Mouse (Mus musculus): ENCODE data around the gene Hlcs. TPM values are rescaled to one million over a fixed set of nuclear protein-coding genes. Genes with fewer than 3 reads are reported as not detected.

The Hlcs gene
- polyA plus RNA-seq, 1 experiment from 2014 or later, result 7.0 TPM

DNA sequence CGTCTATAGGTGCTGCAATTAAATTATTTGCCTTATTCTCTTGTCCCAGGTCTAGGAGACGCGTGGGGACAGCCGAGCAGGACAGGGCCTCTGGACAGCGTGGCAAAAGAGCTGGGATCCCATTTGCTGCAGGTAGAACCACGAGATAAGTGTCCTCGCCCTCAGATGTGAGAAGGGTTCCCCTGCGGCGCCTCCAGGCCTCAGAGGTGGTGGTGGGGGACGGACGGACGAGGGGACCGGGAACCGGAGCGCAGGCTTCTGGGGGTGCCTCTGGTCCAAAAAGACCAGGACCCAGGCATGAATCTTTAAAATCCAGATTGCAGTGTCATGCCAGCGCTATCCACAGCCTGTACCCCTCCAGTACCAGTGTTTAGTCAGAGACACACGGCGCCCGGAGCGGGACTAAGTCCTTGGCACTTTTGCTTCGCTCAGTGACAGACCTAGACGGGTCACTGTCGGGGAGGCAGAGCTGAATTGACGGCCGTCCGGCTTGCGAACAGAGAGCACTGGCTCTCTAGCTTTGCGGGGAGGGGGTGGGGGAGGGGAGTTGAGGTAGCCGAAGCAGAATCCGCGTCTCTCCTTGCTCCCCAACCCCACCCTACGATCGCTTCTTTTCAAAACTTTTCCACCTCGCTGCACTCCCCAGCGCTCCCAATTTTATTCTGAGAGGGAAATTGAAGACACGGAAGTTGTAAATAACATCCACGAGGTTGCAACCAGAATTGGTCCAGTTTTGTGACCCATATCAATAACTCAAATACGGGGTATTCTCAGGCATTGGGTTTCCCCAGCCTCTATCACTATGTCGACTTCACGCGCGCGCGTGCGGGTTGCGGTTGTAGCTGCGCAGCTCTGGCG, 218.9 kb downstream of the Hlcs start:
- Histone ChIP-seq H3K9me3 (ENCODE audit: control insufficient read depth, low read length) (no peaks in the 10 kb centered on the region), H3K36me3 (ENCODE audit: control insufficient read depth, insufficient read depth, low read length) (no peaks in the 10 kb centered on the region), H3K4me3 (ENCODE audit: low read depth, low read length) (no peak overlapping the region), H3K27me3 (ENCODE audit: control insufficient read depth, insufficient read depth, low read length) (peaks cover 19% of the 10 kb centered on the region; the same call in 1 of the 2 replicates), H3K4me1 (replicated peaks; ENCODE audit: control insufficient read depth, insufficient read depth) (no peaks in the 10 kb centered on the region), H3K4me2 (replicated peaks; ENCODE audit: low read depth) (no peak overlapping the region), H3K27ac (replicated peaks) (no peak overlapping the region), H3K9ac (ENCODE audit: low read length) (no peak overlapping the region)
- DNase-seq (ENCODE audit: low spot score), result no peak
- 0 out of 2 replicates have a peak, but pooled peaks have one; percentile 9 for ATAC-seq (ENCODE audit: low FRiP score, low TSS enrichment)
- WGBS, result 7% methylated on average over 48 of the region's 48 CpGs
- TF ChIP-seq EP300 (optimal IDR thresholded peaks at IDR 0.05), result no peak

GRCm38 (mm10) chr16:94093151-94093863, 220.1 kb downstream of the Hlcs start:
- WGBS, result 17% methylated on average over 24 of the region's 24 CpGs
- no peak overlapping the region for H3K9ac ChIP-seq (ENCODE audit: low read length)
- H3K36me3 ChIP-seq (ENCODE audit: control insufficient read depth, insufficient read depth, low read length), result no peaks in the 10 kb centered on the region
- no peak for DNase-seq (ENCODE audit: low spot score)
- no peak overlapping the region for H3K4me3 ChIP-seq (ENCODE audit: low read depth, low read length)
- peaks cover 22% of the 10 kb centered on the region; the same call in 1 of the 2 replicates for H3K27me3 ChIP-seq (ENCODE audit: control insufficient read depth, insufficient read depth, low read length)
- H3K4me2 ChIP-seq (replicated peaks; ENCODE audit: low read depth), result no peak overlapping the region
- no peak for TF ChIP-seq CTCF (IDR thresholded peaks at IDR 0.05; ENCODE audit: low read depth)
- TF ChIP-seq EP300 (optimal IDR thresholded peaks at IDR 0.05), result no peak
- no peaks in the 10 kb centered on the region for H3K9me3 ChIP-seq (ENCODE audit: control insufficient read depth, low read length)
- no peak overlapping the region for H3K27ac ChIP-seq (replicated peaks)
- H3K4me1 ChIP-seq (replicated peaks; ENCODE audit: control insufficient read depth, insufficient read depth), result no peaks in the 10 kb centered on the region
- no peak for ATAC-seq (ENCODE audit: low FRiP score, low TSS enrichment)

GRCm38 (mm10) chr16:94092511-94093150, 220.7 kb downstream of the Hlcs start:
- Histone ChIP-seq H3K4me1 (replicated peaks; ENCODE audit: control insufficient read depth, insufficient read depth) (no peaks in the 10 kb centered on the region), H3K9me3 (ENCODE audit: control insufficient read depth, low read length) (no peaks in the 10 kb centered on the region)
- 12% methylated on average over 12 of the region's 12 CpGs for WGBS

DNA sequence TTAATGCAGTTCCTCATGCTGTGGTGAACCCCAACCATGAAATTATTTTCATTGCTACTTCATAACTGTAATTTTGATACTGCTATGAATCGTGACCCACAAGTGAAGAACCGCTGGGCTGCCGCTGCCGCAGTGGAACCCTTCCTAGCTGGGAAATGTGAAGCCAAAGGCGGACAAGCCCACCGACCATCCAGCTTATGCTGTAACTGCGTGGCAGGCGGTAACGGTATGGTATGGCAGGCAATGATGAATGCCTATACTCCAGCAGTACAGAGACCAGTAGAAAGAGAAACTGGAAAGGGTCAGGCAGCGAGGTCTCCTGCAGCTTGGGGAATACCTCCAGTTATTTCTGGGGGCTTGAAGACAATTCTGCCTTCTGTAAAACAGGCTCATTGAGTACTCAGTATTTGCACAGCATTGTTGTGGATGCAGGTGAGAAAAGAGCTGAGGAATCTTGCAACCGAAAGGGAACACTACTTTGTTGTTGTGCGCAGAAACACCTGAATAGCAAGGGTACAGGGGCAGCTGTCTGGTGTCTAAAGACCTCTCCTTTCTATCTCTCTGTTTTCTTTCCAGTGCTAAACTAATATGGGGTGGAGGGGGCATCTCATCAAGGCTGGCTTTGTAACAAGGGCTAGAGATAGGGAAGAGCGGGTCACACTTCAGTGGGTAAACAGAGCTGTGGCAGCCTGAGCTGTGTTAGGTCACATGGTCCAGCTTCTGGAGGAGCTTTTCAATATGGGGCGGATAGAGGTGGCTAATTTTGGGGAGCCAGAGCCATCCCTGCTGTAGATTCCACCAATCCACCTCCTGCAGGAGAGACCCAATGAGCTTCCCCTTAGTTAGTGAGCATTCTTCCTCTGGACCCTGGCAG, 224.3 kb downstream of the Hlcs start:
- TF ChIP-seq EP300 (optimal IDR thresholded peaks at IDR 0.05), result no peak
- TF ChIP-seq CTCF (IDR thresholded peaks at IDR 0.05; ENCODE audit: low read depth), result no peak
- H3K27ac ChIP-seq (replicated peaks), result no peak overlapping the region
- 22% methylated on average over 14 of the region's 14 CpGs for WGBS
- H3K4me3 ChIP-seq (ENCODE audit: low read depth, low read length), result no peak overlapping the region
- no peaks in the 10 kb centered on the region for H3K4me1 ChIP-seq (replicated peaks; ENCODE audit: control insufficient read depth, insufficient read depth)
- no peak for ATAC-seq (ENCODE audit: low FRiP score, low TSS enrichment)
- no peaks in the 10 kb centered on the region for H3K9me3 ChIP-seq (ENCODE audit: control insufficient read depth, low read length)
- H3K27me3 ChIP-seq (ENCODE audit: control insufficient read depth, insufficient read depth, low read length), result peaks cover 15% of the 10 kb centered on the region; the same call in 1 of the 2 replicates
- H3K9ac ChIP-seq (ENCODE audit: low read length), result no peak overlapping the region
- no peak overlapping the region for H3K4me2 ChIP-seq (replicated peaks; ENCODE audit: low read depth)
- H3K36me3 ChIP-seq (ENCODE audit: control insufficient read depth, insufficient read depth, low read length), result no peaks in the 10 kb centered on the region
- DNase-seq (ENCODE audit: low spot score), result no peak

More at GRCm38 (mm10) chr16:94092511-94093150, 220.7 kb downstream of the Hlcs start:
- Histone ChIP-seq H3K9ac (ENCODE audit: low read length) (no peak overlapping the region), H3K27ac (replicated peaks) (no peak overlapping the region), H3K36me3 (ENCODE audit: control insufficient read depth, insufficient read depth, low read length) (no peaks in the 10 kb centered on the region), H3K4me3 (ENCODE audit: low read depth, low read length) (no peak overlapping the region), H3K27me3 (ENCODE audit: control insufficient read depth, insufficient read depth, low read length) (peaks cover 20% of the 10 kb centered on the region; the same call in 1 of the 2 replicates), H3K4me2 (replicated peaks; ENCODE audit: low read depth) (no peak overlapping the region)
- no peak for ATAC-seq (ENCODE audit: low FRiP score, low TSS enrichment)
- TF ChIP-seq EP300 (optimal IDR thresholded peaks at IDR 0.05) (no peak), CTCF (IDR thresholded peaks at IDR 0.05; ENCODE audit: low read depth) (no peak)
- DNase-seq (ENCODE audit: low spot score), result no peak

- DNase-seq (ENCODE audit: low spot score) (no peak), ATAC-seq (ENCODE audit: low FRiP score, low TSS enrichment) (no peak)
- H3K4me3 ChIP-seq (ENCODE audit: low read depth, low read length), result no peak overlapping the region
- H3K4me1 ChIP-seq (replicated peaks; ENCODE audit: control insufficient read depth, insufficient read depth), result no peaks in the 10 kb centered on the region
- H3K4me2 ChIP-seq (replicated peaks; ENCODE audit: low read depth), result no peak overlapping the region
- WGBS, result 22% methylated on average over 11 of the region's 11 CpGs
- H3K9ac ChIP-seq (ENCODE audit: low read length), result no peak overlapping the region
- no peaks in the 10 kb centered on the region for H3K9me3 ChIP-seq (ENCODE audit: control insufficient read depth, low read length)
- no peak overlapping the region for H3K27ac ChIP-seq (replicated peaks)
- no peaks in the 10 kb centered on the region for H3K36me3 ChIP-seq (ENCODE audit: control insufficient read depth, insufficient read depth, low read length)
- no peak for TF ChIP-seq CTCF (IDR thresholded peaks at IDR 0.05; ENCODE audit: low read depth)
- no peak for TF ChIP-seq EP300 (optimal IDR thresholded peaks at IDR 0.05)
- peaks cover 13% of the 10 kb centered on the region; the same call in 1 of the 2 replicates for H3K27me3 ChIP-seq (ENCODE audit: control insufficient read depth, insufficient read depth, low read length)
Observed at GRCm38 (mm10) chr16:94088226-94088748, 225.1 kb downstream of the Hlcs start.
